Mouse (Mus musculus): ENCODE data around the gene Lrp8. TPM values are rescaled to one million over a fixed set of nuclear protein-coding genes. Genes with fewer than 3 reads are reported as not detected.

Gene Lrp8
- total RNA-seq (2012; rRNA removed) (20.6 and 25.2 TPM in 2 replicates), polyA plus RNA-seq (2012; ENCODE audit: insufficient read depth in 1 of 2, insufficient read length in 2 of 2, low read depth in 1 of 2, low replicate concordance in 2 of 2, missing spikeins in 1 of 2) (10 to 100 TPM in 1 of 2 experiments, not detected in 1; 33.2 TPM)

DNA sequence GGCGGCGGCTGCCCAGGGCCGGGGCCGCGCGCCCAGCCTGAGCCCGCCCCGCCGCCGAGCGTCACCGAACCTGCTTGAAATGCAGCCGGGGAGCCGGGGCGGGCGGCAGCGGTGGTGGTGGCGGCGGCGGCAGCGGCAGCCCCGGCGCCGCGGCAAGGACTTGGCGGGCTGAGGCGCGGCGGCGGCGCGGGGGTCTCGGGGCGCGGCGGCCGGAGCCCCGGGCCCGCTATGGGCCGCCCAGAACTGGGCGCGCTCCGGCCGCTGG is at the start of gene Lrp8:
Lrp8 (plus strand) TSS at position 77 of the 265 bp plus-strand sequence.
- H3K9ac ChIP-seq (ENCODE audit: control insufficient read depth, low read depth, low read length, poor library complexity, severe bottlenecking): peak within 1 kb of the TSS; percentile 84
- H3K79me2 ChIP-seq (ENCODE audit: control insufficient read depth, insufficient read depth, low read length, poor library complexity): peaks cover 26% of the 10 kb centered on the region
- TF ChIP-seq JUND (IDR thresholded peaks at IDR 0.05; ENCODE audit: low read depth, low read length): no peak
- TF ChIP-seq UBTF (IDR thresholded peaks at IDR 0.05; ENCODE audit: borderline replicate concordance, insufficient read depth, low read depth, low read length): peak; percentile 21; the same call in 1 of the 2 replicates
- TF ChIP-seq ZMIZ1 (IDR thresholded peaks at IDR 0.05; ENCODE audit: low read depth, low read length): 0 out of 2 replicates have a peak, but pooled peaks have one; percentile 60
- TF ChIP-seq NELFE (IDR thresholded peaks at IDR 0.05; ENCODE audit: low read depth, low read length): peak; percentile 47; the same call in 1 of the 2 replicates
- TF ChIP-seq CTCF (IDR thresholded peaks at IDR 0.05 in 2 of 3, conservative IDR thresholded peaks at IDR 0.05 in 1 of 3; ENCODE audit: control insufficient read depth in 1 of 3, insufficient read depth in 1 of 3, low read depth in 2 of 3, low read length in 3 of 3, poor library complexity in 1 of 3, severe bottlenecking in 1 of 3): no peak
- H3K4me1 ChIP-seq (ENCODE audit: control insufficient read depth in 1 of 2, insufficient read depth in 2 of 2, low read length in 2 of 2): peaks cover 0 to 20% of the 10 kb centered on the region in 2 experiments
- H3K4me3 ChIP-seq (ENCODE audit: control insufficient read depth in 1 of 2, insufficient read depth in 1 of 2, low read depth in 2 of 2, low read length in 2 of 2): peak within 1 kb of the TSS; percentile 79 to 97
- H3K27me3 ChIP-seq (ENCODE audit: control insufficient read depth in 1 of 2, insufficient read depth in 2 of 2, low read length in 2 of 2): no peaks in the 10 kb centered on the region
- no peak for DNase-seq (ENCODE audit: low read depth, low spot score)
- H3K36me3 ChIP-seq (ENCODE audit: control insufficient read depth in 1 of 2, insufficient read depth in 2 of 2, low read length in 2 of 2): peaks cover 0 to 7% of the 10 kb centered on the region in 2 experiments; a peak in 2 of 4 replicates
- peak within 1 kb of the TSS; percentile 69 for H3K27ac ChIP-seq (ENCODE audit: control insufficient read depth, low read depth, low read length)
- no peaks in the 10 kb centered on the region for H3K9me3 ChIP-seq (replicated peaks; ENCODE audit: insufficient read depth, low read length)

GRCm38 (mm10) chr4:107756222-107756621 is 45.8 kb upstream of the Lrp8 start:
- Histone ChIP-seq H3K9ac (ENCODE audit: control insufficient read depth, low read depth, low read length, poor library complexity, severe bottlenecking) (no peak overlapping the region), H3K4me1 (ENCODE audit: control insufficient read depth in 1 of 2, insufficient read depth in 2 of 2, low read length in 2 of 2) (no peaks in the 10 kb centered on the region), H3K79me2 (ENCODE audit: control insufficient read depth, insufficient read depth, low read length, poor library complexity) (no peaks in the 10 kb centered on the region), H3K27me3 (ENCODE audit: control insufficient read depth in 1 of 2, insufficient read depth in 2 of 2, low read length in 2 of 2) (no peaks in the 10 kb centered on the region; a peak in 2 of 4 replicates), H3K9me3 (replicated peaks; ENCODE audit: insufficient read depth, low read length) (no peaks in the 10 kb centered on the region), H3K4me3 (ENCODE audit: control insufficient read depth in 1 of 2, insufficient read depth in 1 of 2, low read depth in 2 of 2, low read length in 2 of 2) (no peak overlapping the region), H3K36me3 (ENCODE audit: control insufficient read depth in 1 of 2, insufficient read depth in 2 of 2, low read length in 2 of 2) (no peaks in the 10 kb centered on the region), H3K27ac (ENCODE audit: control insufficient read depth, low read depth, low read length) (no peak overlapping the region)
- TF ChIP-seq CTCF (IDR thresholded peaks at IDR 0.05 in 2 of 3, conservative IDR thresholded peaks at IDR 0.05 in 1 of 3; ENCODE audit: control insufficient read depth in 1 of 3, insufficient read depth in 1 of 3, low read depth in 2 of 3, low read length in 3 of 3, poor library complexity in 1 of 3, severe bottlenecking in 1 of 3) (no peak), MAZ (IDR thresholded peaks at IDR 0.05; ENCODE audit: low read depth, low read length) (no peak), RAD21 (IDR thresholded peaks at IDR 0.05; ENCODE audit: low read depth, low read length) (no peak), KAT2A (conservative IDR thresholded peaks at IDR 0.05; ENCODE audit: low read depth, low read length) (no peak), TCF12 (IDR thresholded peaks at IDR 0.05; ENCODE audit: low read depth, low read length) (no peak), JUND (IDR thresholded peaks at IDR 0.05; ENCODE audit: low read depth, low read length) (no peak), MAX (IDR thresholded peaks at IDR 0.05; ENCODE audit: low read length) (no peak), USF2 (IDR thresholded peaks at IDR 0.05; ENCODE audit: borderline replicate concordance in 1 of 2, insufficient read depth in 1 of 2, low read depth in 1 of 2, low read length in 2 of 2) (no peak), POLR2AphosphoS5 (IDR thresholded peaks at IDR 0.05; ENCODE audit: borderline replicate concordance, low read depth, low read length) (no peak), ETS1 (IDR thresholded peaks at IDR 0.05; ENCODE audit: low read depth, low read length) (no peak), NRF1 (IDR thresholded peaks at IDR 0.05; ENCODE audit: insufficient read depth, low read depth, low read length, poor library complexity, severe bottlenecking) (no peak), EP300 (IDR thresholded peaks at IDR 0.05; ENCODE audit: low read depth in 1 of 2, low read length in 2 of 2) (no peak)
- no peak for DNase-seq (ENCODE audit: low read depth, low spot score)
